Mouse (Mus musculus): ENCODE measurements at regions not wholly inside any gene's neighbourhood (a gene's known extent, or its start where the extent isn't known, plus 50 kb on each side); places are given as distances from the start of the nearest gene placed in this dataset.

GRCm38 (mm10) chr15:51504016-51504760 lies 2380.5 kb upstream of the Gm7489 start:
- TF ChIP-seq CTCF (IDR thresholded peaks at IDR 0.05; ENCODE audit: insufficient read depth, low read length), result no peak
- TF ChIP-seq POLR2A (IDR thresholded peaks at IDR 0.05; ENCODE audit: borderline replicate concordance, extremely low read depth, low read depth, low read length), result no peak

Measured in lung, adult 2 months (tissue).